Mouse (Mus musculus) left cerebral cortex, adult 18-20 months (tissue): Measurements from ENCODE around the gene Actr3. TPM values are rescaled to one million over a fixed set of nuclear protein-coding genes. Genes with fewer than 3 reads are reported as not detected.

ENCODE experiments used
- DNase-seq, 2 experiments: peaks; one replicate each; pipeline ENCODE4 v3.0.0; 2021 to 2022; ENCODE audit warnings: low spot score in 2 of 2, mixed read lengths in 1 of 2
- total RNA-seq, 2 experiments: library from RNA; stranded (reverse); gene quantifications; 2 replicates each; pipeline ENCODE4 v1.2.3; 2021

The Actr3 gene
- total RNA-seq, 2 experiments from 2014 or later, result 232 to 245 TPM

DNA sequence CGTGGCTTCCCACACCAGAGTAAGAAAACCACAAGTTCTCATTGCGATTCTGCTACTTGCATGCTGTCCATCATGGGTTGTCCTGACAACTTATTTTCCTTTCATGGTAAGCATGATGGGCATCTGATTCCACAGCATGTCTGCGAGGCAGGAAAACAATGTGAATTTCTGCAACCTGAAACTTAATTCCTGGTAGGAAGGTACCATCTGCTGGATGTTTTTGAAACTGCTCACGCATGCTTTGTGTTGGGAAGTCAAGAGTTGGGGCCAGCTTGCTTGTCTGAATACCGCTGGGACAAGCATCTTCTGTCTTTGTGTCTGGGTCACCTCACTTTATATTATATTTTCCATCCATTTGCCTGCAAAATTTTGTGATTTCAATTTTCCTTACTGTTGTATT is 62.7 kb downstream of the Actr3 start:
- peak; percentile 45 to 46 for DNase-seq

GRCm38 (mm10) chr1:125370779-125371178 is 64.7 kb downstream of the Actr3 start:
- DNase-seq, result peak; percentile 58 to 66

GRCm38 (mm10) chr1:125365576-125365975 is 70.0 kb downstream of the Actr3 start:
- DNase-seq, result no peak

- DNase-seq, result no peak
Measured at GRCm38 (mm10) chr1:125351416-125352037, 84.0 kb downstream of the Actr3 start.

DNA sequence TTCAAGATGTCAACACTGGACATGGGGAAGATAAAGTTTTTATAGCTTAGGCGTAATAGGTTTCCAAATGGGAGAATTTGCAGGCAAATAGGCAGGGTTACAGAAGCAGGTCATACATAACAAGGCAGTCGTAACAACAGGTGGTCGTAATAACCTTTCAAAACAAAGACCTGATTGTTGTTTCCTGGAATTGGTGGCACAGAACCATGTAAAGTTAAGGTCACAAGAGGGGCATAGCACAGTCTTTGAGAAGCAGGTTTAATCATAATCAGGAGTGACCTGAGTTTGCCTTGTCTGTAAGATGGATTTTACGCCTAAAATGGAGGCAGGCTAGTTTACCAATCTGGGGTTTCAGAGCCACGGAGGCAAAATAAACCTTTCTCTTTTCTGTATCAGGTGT is 84.7 kb downstream of the Actr3 start:
- DNase-seq, result no peak

- no peak for DNase-seq
Measured at GRCm38 (mm10) chr1:125345854-125346253, 89.7 kb downstream of the Actr3 start.

DNA sequence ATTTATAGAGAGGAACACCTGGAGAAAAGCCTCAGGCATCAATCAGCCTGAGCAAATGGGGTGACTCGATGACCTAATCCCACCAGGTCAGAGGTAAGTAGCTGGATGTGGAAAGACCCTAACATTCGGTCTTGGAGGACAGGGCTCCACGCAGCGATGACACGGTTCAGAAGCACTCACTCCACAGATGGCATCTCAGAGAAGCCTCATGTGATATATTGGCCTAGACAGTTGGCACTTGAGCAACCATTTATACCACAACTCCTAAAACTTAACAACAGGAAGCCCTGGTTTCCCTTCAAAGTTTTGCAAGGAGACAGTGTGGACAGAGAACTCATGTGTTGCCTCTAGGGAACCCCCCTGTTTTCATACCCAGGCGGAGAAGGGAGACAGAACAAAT is 90.1 kb downstream of the Actr3 start:
- no peak for DNase-seq

GRCm38 (mm10) chr1:125343105-125343504 is 92.4 kb downstream of the Actr3 start:
- no peak for DNase-seq

Other genes starting within 250 kb of the Actr3 start
- gene Slc35f5, start 124.9 kb upstream of the Actr3 start, total RNA-seq, result 10 to 100 TPM; 20.8 to 23.6 TPM
- gene Gpr39, start 241.3 kb upstream of the Actr3 start, total RNA-seq, result not detected